Comparison of ENCODE assay signal across 27 mouse cellular contexts in the genomic region with DNA sequence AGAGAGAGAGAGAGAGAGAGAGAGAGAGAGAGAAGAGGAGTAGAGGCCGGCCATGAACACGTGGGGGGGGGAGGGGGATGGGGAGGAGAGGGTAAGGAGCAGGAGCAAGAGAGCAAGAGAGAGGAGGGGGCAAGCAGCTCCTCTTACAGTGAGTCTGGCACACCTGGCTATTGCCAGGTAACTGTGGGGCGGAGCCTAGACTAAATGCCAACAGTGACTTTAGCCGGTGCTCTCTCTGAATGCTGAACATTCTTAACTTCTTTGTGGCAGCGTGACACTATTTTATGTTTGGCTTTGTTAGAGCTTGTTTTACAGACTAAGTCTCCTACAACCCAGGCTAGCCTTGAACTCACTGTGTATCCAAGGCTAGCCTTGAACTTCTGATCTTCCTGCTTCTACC. TPM values are rescaled to one million over a fixed set of nuclear protein-coding genes. Genes with fewer than 3 reads are reported as not detected.
"Had no signal": no experiment of that assay in that cellular context is flagged by ENCODE, and none has a peak within 500 bp of the region (broad histone marks: within the 10 kb centered on the region; RNA-seq: fewer than 3 reads in every experiment).

No protein-coding gene starts in this region.

- H3K4me3 ChIP-seq: limb, embryonic 10.5 days; limb, embryonic 13.5 days; liver, embryonic 12.5 days; liver, embryonic 15.5 days had no signal

- ATAC-seq: inflammation-experienced regulatory T-cells, adult 6 months; intestine, embryonic 16.5 days; liver, embryonic 12.5 days had no signal

- H3K27me3 ChIP-seq: liver, embryonic 12.5 days; liver, embryonic 15.5 days had no signal

- DNase-seq: kidney, adult 18-20 months; liver; lung, embryonic 14.5 days; midbrain, embryonic 14.5 days; right cerebral cortex, adult 18-20 months; right cerebral cortex, postnatal 14 days; right cerebral cortex, postnatal 4 days; thymus, adult 2 months; thymus, postnatal 14 days; thymus, postnatal 4 days had no signal

- H3K27ac ChIP-seq: limb, embryonic 10.5 days; limb, embryonic 13.5 days; liver, embryonic 12.5 days; liver, embryonic 15.5 days; stomach, postnatal 0 days had no signal

RNA-seq across cellular contexts. Expression of a gene that starts 18.7 kb away (rescaled TPM):
- total RNA-seq: layer of hippocampus, adult 18-20 months; layer of hippocampus, postnatal 14 days; left cerebral cortex, adult 18-20 months; left cerebral cortex, postnatal 25 days; megakaryocyte-erythroid progenitor cell, adult 5-6 weeks; midbrain, postnatal 0 days had no signal
- polyA plus RNA-seq: inflammation-experienced regulatory T-cells, adult 6 months; intestine, embryonic 16.5 days; kidney, embryonic 16.5 days; limb, embryonic 13.5 days; midbrain, embryonic 11.5 days; neural tube, embryonic 11.5 days; stomach, embryonic 14.5 days; stomach, postnatal 0 days had no signal
